Mouse (Mus musculus) cerebellum, postnatal 4 days (tissue): ENCODE measurements at regions not wholly inside any gene's neighbourhood (a gene's known extent, or its start where the extent isn't known, plus 50 kb on each side); places are given as distances from the start of the nearest gene placed in this dataset.

Experiments used
- DNase-seq, 2 experiments: peaks; one replicate each; pipeline ENCODE4 v3.0.0; 2022; ENCODE audit warnings: low spot score in 2 of 2, mixed read lengths in 1 of 2

GRCm38 (mm10) chr3:6532366-6532765 is 87.9 kb downstream of the 1700008P02Rik start:
- DNase-seq = no peak

DNA sequence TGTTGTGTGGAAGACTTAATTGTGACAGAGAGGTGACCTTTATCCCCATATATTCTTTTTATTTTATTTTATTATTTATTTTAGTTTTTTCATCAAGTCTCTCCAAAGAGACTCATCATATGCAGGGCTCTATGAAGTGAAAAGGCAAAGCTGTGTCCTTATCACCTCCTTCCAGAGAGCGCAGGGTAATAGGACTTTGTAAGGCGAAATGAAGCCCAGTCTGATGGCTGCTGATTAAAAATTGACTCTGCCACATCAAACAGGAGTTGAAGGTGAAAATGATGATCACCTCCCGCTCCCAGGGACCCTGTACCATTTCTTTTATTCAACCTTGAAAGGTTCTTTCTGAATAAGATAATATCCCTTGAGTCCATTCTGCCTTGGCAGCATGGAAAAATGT is 94.3 kb downstream of the 1700008P02Rik start:
- no peak for DNase-seq

- DNase-seq = no peak
These were observed 95.1 kb downstream of the 1700008P02Rik start for GRCm38 (mm10) chr3:6525173-6525572.

DNA sequence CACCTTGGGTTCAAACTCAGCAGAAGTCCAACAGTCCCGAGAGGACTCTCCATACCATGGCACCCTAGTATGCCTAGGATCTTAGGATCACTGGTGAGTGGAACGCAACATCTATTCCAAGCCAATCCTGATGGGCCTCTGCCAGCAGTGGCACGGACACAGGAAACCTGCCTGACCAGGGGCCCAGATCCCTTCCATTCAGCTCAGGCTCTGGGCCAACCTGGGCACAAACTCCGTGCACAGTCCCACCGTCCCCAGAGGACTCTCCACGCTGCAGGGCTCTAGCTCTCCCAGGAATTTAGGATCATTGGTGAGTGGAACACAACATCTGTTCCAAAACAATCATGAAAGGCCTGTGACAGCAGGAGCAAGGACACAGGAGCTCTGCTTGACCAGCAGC is 108.9 kb downstream of the 1700008P02Rik start:
- DNase-seq = no peak

- DNase-seq = no peak
These were observed 116.1 kb downstream of the 1700008P02Rik start for GRCm38 (mm10) chr3:6504136-6504535.

GRCm38 (mm10) chr3:6484041-6484440 is 136.2 kb downstream of the 1700008P02Rik start:
- peak in 1 of 2 experiments; percentile 2 for DNase-seq

GRCm38 (mm10) chr3:6481610-6482009 is 138.6 kb downstream of the 1700008P02Rik start:
- no peak for DNase-seq
